Mouse (Mus musculus) liver, postnatal 0 days (tissue): ENCODE data around the gene Sash3. TPM values are rescaled to one million over a fixed set of nuclear protein-coding genes. Genes with fewer than 3 reads are reported as not detected.

Experiments used
- ATAC-seq: fragments of 200-750 bp; cut with Nextera tagmentation; 2 replicates; pipeline ENCODE4 v1.8.0; 2017; ENCODE audit warnings: mild to moderate bottlenecking, moderate library complexity
- DNase-seq: peaks from one replicate; pipeline ENCODE4 v3.0.0-alpha.2; 2016
- H3K27ac ChIP-seq: fragments of 300-500 bp; sonication (generic); 2 replicates; pipeline ENCODE4 v1.5.1; 2014; ENCODE audit warnings: antibody characterized with exemption, moderate library complexity, mild to moderate bottlenecking, low read depth
- H3K27me3 ChIP-seq: fragments of 300-500 bp; sonication (generic); 2 replicates; pipeline ENCODE4 v1.6.1; 2014; ENCODE audit warnings: low read length, control low read depth, mixed read lengths; ENCODE audit not compliant: insufficient read depth
- H3K36me3 ChIP-seq: fragments of 300-500 bp; sonication (generic); replicated peaks from 2 replicates; pipeline ENCODE4 v1.6.1; 2014; ENCODE audit warnings: mild to moderate bottlenecking, control low read depth, low read length, moderate library complexity, mixed read lengths; ENCODE audit not compliant: insufficient read depth
- H3K4me1 ChIP-seq: fragments of 300-500 bp; sonication (generic); 2 replicates; pipeline ENCODE4 v1.6.1; 2014; ENCODE audit warnings: antibody characterized with exemption, mild to moderate bottlenecking, control low read depth; ENCODE audit not compliant: insufficient read depth
- H3K4me2 ChIP-seq: fragments of 300-500 bp; sonication (generic); 2 replicates; pipeline ENCODE4 v1.6.1; 2014; ENCODE audit warnings: low read depth, mild to moderate bottlenecking, low read length, moderate library complexity, mixed read lengths
- H3K4me3 ChIP-seq: fragments of 300-500 bp; sonication (generic); 2 replicates; pipeline ENCODE4 v1.5.1; 2014; ENCODE audit warnings: low read depth, low read length
- H3K9ac ChIP-seq: fragments of 300-500 bp; sonication (generic); replicated peaks from 2 replicates; pipeline ENCODE4 v1.6.1; 2014; ENCODE audit warnings: mild to moderate bottlenecking, moderate library complexity
- H3K9me3 ChIP-seq: fragments of 300-500 bp; sonication (generic); 2 replicates; pipeline ENCODE4 v1.6.1; 2016; ENCODE audit warnings: mild to moderate bottlenecking, control low read depth, low read length, mixed read lengths
- CTCF ChIP-seq: sonication (generic); IDR thresholded peaks from 2 replicates; pipeline ENCODE4 v1.5.1; 2016; ENCODE audit warnings: antibody characterized with exemption, low read depth
- EP300 ChIP-seq: IDR thresholded peaks from 2 replicates; pipeline ENCODE4 v1.6.1; 2016; ENCODE audit warnings: antibody characterized with exemption, low read depth, mild to moderate bottlenecking
- WGBS: fragments of 180-500 bp; shearing (Covaris S2); extraction: QIAGEN DNeasy Blood & Tissue Kit; methylation state at CpG from one replicate; pipeline ENCODE4 v1.1.7; 2014; ENCODE audit not compliant: insufficient replicate concordance; 5-methylcytosine and 5-hydroxymethylcytosine counted together
- polyA plus RNA-seq: library from polyadenylated mRNA; unstranded; fragments of >200 nt; fragmentation: Nextera tagmentation; extraction: Ambion mirVana; gene quantifications from 2 replicates; pipeline ENCODE4 v1.2.1, GENCODE M21; 2015

Gene Sash3
- polyA plus RNA-seq, 1 experiment from 2014 or later: 9.3 TPM

GRCm38 (mm10) chrX:48127502-48128218, 18.6 kb upstream of the Sash3 start:
- no peak overlapping the region for H3K27ac ChIP-seq
- no peak for DNase-seq
- WGBS: 51% methylated on average over 6 of the region's 6 CpGs
- H3K4me3 ChIP-seq: no peak overlapping the region
- H3K27me3 ChIP-seq: no peaks in the 10 kb centered on the region
- H3K36me3 ChIP-seq: no peaks in the 10 kb centered on the region
- peak; percentile 46 for TF ChIP-seq CTCF
- no peak for TF ChIP-seq EP300
- H3K4me2 ChIP-seq: no peak overlapping the region
- H3K4me1 ChIP-seq: no peaks in the 10 kb centered on the region
- no peaks in the 10 kb centered on the region for H3K9me3 ChIP-seq
- H3K9ac ChIP-seq: no peak overlapping the region
- ATAC-seq: no peak

- Histone ChIP-seq H3K27ac (no peak overlapping the region), H3K4me2 (no peak overlapping the region), H3K9me3 (no peaks in the 10 kb centered on the region), H3K4me1 (no peaks in the 10 kb centered on the region), H3K9ac (no peak overlapping the region), H3K36me3 (no peaks in the 10 kb centered on the region), H3K4me3 (no peak overlapping the region), H3K27me3 (no peaks in the 10 kb centered on the region)
- DNase-seq (no peak), ATAC-seq (no peak)
- TF ChIP-seq CTCF: no peak
- TF ChIP-seq EP300: no peak
- WGBS: 64% methylated on average over 1 of the region's 1 CpGs
Measured at GRCm38 (mm10) chrX:48129167-48129566, 17.1 kb upstream of the Sash3 start.

- no peak for TF ChIP-seq EP300
- TF ChIP-seq CTCF: no peak
- Histone ChIP-seq H3K4me3 (no peak overlapping the region), H3K9me3 (no peaks in the 10 kb centered on the region), H3K36me3 (no peaks in the 10 kb centered on the region), H3K27ac (no peak overlapping the region), H3K4me2 (no peak overlapping the region), H3K27me3 (no peaks in the 10 kb centered on the region), H3K9ac (no peak overlapping the region), H3K4me1 (peaks cover 8% of the 10 kb centered on the region; the same call in 1 of the 2 replicates)
- WGBS: 65% methylated on average over 4 of the region's 4 CpGs
- ATAC-seq (no peak), DNase-seq (no peak)
Measured at GRCm38 (mm10) chrX:48136935-48137334, 9.3 kb upstream of the Sash3 start.

GRCm38 (mm10) chrX:48138011-48138410, 8.2 kb upstream of the Sash3 start:
- Histone ChIP-seq H3K4me3 (no peak overlapping the region), H3K4me1 (peaks cover 8% of the 10 kb centered on the region; the same call in 1 of the 2 replicates), H3K36me3 (no peaks in the 10 kb centered on the region), H3K9me3 (no peaks in the 10 kb centered on the region), H3K27me3 (no peaks in the 10 kb centered on the region), H3K27ac (peak overlapping the region; percentile 86), H3K9ac (no peak overlapping the region), H3K4me2 (peak overlapping the region; percentile 49)
- DNase-seq (no peak), ATAC-seq (no peak; the same call in 1 of the 2 replicates)
- TF ChIP-seq CTCF (no peak), EP300 (no peak)
- WGBS: 57% methylated on average over 6 of the region's 6 CpGs

GRCm38 (mm10) chrX:48138539-48139275, 7.5 kb upstream of the Sash3 start:
- DNase-seq (no peak), ATAC-seq (peak; percentile 68)
- peak overlapping the region; percentile 86 for H3K27ac ChIP-seq
- H3K4me1 ChIP-seq: peaks cover 8% of the 10 kb centered on the region; the same call in 1 of the 2 replicates
- H3K9me3 ChIP-seq: no peaks in the 10 kb centered on the region
- no peaks in the 10 kb centered on the region for H3K27me3 ChIP-seq
- 33% methylated on average over 7 of the region's 7 CpGs for WGBS
- H3K9ac ChIP-seq: no peak overlapping the region
- no peak overlapping the region for H3K4me3 ChIP-seq
- no peaks in the 10 kb centered on the region for H3K36me3 ChIP-seq
- peak overlapping the region; percentile 49 for H3K4me2 ChIP-seq
- no peak for TF ChIP-seq CTCF
- peak; percentile 76 for TF ChIP-seq EP300

GRCm38 (mm10) chrX:48139368-48140285, 6.6 kb upstream of the Sash3 start:
- Histone ChIP-seq H3K27ac (peak overlapping the region; percentile 86), H3K4me2 (peak overlapping the region; percentile 49), H3K4me3 (no peak overlapping the region), H3K4me1 (peaks cover 8% of the 10 kb centered on the region; the same call in 1 of the 2 replicates), H3K36me3 (no peaks in the 10 kb centered on the region), H3K9me3 (no peaks in the 10 kb centered on the region), H3K27me3 (no peaks in the 10 kb centered on the region), H3K9ac (0 out of 2 replicates have a peak overlapping the region, but pooled peaks have one; percentile 16)
- WGBS: 46% methylated on average over 14 of the region's 14 CpGs
- DNase-seq (peak; percentile 11), ATAC-seq (no peak)
- TF ChIP-seq CTCF (no peak), EP300 (no peak)
